Mouse (Mus musculus) T-cell, adult 2 months (primary cell): Measurements from ENCODE around the gene Atg7.

Experiments
- DNase-seq: peaks from one replicate; pipeline ENCODE4 v3.0.0; 2022; ENCODE audit warnings: low spot score

The Atg7 gene

DNA sequence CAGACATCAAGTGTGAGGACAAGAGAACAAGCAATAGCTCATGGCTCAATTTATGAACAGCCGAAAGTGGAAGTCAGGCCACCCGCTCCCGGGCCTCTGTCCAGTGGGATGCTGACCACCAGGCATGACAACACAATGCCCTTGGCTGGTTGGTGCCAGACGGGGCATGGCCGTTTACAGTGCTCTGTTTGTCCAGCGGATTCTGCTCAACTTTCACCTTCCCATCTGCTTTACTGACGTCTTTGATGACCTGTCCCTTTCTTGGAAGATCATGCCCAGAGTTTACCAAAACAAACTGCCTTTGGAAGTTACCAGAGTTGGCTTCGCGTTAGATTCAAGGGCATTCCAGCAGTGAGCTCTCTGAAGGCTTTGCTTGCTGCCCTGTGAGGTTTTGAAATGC, 93.5 kb downstream of the Atg7 start:
- no peak for DNase-seq

DNA sequence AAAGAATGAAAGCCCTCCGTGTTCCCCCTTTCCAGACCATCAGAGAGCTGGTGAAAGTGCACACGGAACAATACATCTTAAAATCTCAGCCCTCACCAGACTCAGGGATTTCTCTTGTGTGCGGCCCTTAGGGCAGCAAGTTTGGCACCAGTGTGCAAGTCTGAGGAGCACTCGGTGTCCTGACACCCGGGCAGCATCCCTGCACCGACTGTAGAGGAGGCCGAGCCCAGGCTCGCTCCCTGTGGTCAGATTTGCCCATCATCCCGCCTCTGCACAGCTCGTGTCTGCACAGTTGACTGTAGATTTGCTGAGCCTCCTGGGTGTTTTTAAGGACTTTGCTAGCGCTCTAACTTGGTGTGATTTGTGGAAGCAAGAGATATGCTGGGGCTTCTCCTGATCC, 94.3 kb downstream of the Atg7 start:
- no peak for DNase-seq

DNA sequence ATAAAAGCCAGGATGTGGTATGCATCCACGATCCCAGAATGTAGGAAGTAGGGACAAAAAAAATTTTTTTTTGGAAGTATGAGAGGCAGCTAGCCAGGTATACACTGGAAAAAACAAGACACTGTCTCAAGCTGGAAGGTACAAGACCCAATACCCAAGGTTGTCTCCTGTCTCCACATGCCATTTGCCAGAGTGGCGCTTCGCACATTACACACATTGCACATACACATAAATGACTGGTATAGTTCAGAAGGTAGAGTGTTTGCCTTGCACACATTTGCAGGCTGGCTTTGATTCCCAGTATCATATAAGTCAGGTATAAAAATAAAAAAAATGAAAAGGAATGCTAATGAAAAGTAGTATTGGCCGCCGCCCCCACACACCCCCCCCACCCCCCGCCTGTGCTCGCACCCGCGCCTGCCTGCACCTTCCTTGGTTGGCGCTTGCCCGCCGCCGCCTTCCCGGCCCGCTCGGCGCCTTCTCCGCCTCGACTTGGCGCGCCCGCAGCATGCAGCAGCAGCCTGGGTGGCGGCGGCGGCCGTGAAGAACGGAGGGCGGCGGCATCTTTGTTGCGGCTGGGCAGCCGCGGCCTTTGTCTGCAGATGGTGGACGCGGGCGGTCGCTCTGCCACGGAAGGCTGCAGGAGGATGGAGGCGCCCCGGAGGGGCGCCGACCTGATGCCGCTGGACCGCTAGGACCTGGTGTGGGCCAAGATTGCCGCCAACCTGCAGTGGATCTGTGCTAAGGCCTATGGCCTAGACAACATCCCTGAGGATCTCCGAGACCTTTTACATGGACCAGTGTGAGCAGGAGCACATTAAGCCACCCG, 95.2 kb downstream of the Atg7 start:
- DNase-seq: no peak

DNA sequence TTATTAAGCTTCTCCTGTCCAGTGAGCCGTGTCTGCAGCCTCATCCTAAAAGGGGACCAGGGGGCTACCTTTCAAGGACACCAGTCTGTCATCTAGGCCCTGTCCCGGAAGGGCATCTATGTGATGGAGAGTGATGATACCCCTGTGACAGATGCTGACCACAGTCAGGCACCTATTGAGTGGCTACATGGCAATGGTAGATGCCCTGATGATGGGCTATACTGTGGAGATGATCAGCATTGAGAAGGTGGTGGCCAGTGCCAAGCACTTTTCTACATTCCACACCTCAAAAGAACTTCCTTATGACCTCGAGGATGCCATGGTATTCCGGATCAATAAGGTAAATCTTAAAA, 95.8 kb downstream of the Atg7 start:
- no peak for DNase-seq

DNA sequence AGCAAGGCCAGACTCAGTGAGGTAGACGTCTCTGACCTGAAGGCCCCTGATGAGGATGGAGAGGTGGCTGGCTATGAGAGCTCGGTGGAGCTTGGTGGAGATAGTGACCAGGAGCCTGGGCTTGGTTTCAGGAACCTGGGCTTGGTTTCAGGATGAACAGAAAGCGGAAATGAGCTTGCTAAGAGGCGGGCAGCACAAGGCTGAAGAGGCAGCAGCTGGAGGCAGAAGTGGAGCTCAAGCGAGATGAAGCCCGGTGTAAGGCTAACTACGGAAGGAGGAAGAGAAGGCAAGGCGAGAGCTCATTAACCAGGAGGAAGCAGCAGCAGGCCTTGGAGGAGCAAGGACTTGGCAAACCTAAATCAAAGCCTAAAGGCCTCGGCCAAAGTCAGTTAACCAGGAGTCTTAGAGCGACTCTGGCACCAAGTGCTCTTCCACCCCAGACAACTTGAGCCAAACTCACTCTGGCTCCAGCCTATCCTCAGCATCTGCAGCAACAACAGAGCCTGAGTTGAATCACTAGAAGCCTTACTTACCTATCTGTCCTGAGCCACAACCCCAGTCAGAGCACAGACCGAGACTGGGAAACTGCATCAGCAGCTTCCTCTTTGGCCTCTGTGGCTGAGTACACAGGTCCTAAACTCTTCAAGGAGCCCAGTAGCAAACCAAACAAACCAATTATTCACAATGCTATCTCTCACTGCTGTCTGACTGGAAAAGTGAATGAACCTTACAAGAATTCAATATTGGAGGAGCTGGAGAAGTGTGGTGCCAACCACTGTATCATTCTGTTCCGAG, 99.5 kb downstream of the Atg7 start:
- DNase-seq: no peak

DNA sequence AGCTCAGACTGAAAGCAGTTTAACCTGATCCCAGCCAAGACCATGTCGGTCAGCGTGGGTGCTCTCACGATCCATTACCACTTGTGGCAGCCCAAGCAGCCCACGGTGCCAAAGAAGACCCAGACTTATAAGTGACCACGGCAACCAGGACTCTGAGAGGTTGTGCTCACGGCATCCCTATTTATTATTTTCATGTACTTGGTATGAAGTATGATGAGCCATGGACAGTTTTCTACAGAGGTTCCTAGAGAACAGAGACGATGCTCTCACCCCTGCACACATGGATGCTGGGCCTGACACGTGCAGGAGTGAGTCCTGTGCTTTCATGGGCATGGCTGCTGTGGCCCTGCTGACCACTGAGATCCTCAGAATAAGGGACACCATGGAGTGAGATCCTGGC, 100.2 kb downstream of the Atg7 start:
- no peak for DNase-seq

DNA sequence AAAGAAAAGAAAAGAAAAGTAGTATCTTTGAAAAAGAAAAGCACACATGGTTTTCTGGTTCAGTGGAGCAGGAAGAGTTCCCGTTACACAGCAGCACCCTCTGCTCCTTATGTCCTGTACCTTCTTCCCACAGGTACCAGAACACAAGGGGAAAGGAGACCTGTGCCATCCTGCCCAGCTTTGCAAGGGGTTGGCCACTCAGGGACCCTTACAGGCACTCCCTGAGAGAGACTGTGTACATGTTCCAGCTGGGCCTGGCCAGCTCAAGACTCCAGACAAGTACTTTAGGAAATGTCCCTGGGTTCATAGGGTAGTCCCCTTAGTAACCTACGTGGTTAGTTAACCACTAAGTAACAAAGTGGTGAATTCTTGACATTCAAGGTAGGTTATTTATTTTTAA, 100.9 kb downstream of the Atg7 start:
- no peak for DNase-seq

DNA sequence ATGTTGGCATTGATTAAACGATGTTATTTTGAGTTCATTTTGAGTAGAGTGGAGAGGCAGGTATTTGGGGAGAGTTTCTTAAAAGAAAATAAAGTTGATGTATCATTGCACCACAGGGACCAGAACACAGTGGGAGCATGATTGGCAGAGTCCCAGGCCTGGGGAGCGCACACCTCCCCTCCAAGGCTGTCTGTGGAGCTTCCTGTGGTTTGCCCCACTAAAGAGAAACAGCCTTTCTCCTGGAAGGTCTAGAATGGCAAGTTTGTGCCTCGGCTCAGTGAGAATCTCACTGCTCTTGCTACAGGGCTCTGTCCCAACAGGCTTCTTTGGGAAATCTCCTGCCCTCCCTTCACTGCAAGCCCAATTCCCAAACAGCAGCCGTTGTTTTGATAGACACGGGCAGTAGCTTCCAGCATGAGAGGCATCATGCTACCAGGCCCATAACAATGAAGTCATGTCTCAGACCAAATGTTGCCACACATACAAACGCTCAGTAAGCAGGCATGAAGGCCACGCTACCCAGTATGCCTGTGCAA, 103.6 kb downstream of the Atg7 start:
- DNase-seq: no peak

DNA sequence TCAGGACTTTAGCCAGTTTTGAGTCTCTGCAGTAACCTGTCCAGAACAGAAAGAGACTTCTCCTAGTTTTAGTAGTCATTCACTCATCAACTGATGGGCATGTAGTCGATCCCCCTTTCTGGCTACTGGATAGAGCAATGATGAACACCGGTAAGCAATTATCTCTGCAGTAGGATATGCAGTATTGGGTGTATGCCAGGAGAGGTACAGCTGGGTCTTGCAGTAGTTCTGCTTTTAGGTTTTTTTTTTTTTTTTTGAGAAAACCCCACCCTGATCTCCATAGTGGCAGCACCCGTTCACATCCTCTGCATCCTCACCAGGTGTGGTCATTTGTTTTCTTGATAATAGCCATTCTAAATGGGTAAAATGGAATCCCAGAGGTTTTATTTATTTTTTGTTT, 105.5 kb downstream of the Atg7 start:
- no peak for DNase-seq

DNA sequence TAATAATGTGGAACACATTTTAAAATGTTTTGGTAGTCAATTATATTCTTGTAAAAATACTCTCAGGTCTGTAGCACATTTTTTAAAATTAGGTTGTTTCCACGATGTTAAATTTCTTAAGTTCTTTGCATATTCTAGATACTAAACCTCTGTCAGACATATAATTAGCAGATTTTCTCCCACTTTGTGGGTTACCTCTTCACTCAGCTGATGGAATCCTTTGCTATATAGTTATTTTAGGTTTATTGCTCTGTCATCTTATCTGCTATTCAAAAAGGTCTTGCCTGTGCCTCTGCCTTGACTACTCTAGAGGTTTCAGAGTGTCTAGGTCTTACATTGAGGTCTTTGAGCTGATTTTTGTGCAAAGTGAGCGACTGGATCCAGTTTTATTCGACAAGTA, 106.0 kb downstream of the Atg7 start:
- DNase-seq: no peak

DNA sequence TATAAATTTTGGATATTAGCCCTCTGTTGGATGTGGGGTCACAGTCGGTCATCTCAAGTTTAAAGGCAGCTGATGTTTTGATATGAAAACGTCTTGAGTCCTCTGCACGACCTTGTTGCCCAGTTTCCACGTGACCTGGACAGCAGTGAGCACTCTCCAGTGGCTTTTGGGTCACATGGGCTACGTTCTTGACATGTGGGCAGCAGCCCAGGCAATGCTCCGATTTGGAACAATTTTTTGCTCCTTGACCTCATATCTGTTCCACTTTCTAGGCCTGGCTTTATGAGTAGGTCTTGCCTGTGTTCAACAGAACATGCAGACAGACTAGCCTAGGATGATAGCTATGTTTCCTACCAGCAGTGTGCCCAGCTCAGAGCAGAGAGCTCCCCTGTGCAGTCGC, 115.9 kb downstream of the Atg7 start:
- no peak for DNase-seq

DNA sequence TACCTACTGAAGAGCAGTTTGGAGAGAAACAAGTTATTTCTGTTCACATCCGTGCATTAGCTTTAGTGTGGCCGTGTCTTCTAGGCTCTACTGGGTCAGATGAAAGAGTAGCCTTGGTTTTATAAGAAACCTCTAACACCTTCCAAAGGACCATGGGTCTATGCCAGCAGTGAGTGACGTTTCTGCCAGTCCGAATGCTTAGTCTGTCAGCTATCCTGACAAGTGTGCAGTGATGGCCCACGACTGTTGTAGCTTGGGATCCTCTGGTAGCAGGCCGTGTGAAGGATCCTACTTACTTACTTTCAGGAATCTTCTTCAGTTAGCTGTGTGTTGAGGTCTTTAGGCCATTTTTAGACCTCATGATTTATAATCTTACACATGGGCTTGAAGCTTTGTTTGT, 123.4 kb downstream of the Atg7 start:
- no peak for DNase-seq

DNA sequence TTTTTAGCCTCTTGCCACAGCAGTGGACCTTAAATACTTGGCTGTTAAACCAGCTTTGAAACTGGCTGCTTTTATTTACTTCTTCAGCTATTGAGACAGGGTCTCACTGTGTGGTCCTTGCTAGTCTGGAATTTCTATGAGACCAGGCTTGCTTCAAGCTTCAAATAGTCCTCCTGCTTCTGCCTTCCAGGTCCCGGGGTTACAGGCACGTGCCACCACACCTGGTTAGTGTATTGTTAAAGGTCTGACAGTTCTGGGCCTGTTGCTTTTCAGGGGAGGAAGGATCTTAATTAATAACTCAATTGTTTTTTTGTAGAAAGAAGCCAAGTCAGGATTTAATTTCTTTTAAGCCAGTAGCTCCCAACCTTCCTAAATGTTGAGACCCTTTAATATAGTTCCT, 124.8 kb downstream of the Atg7 start:
- DNase-seq: no peak

DNA sequence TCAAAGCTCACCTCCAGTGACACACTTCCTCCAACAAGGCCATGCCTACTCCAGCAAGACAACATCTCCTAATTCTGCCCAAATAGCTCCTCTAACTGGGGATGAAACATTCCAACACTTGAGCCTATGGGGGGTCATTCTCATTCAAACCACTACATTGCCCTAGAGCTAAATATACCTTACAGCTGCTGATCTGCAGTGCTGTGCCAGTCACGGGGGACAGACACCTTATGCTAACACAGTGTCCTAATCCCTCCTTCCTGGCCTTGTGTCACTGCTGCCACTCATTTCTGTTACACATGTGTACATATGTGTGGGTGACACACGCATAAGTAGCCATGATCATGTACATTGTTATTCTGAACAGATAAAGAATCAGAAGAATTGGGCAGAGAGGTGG, 127.4 kb downstream of the Atg7 start:
- DNase-seq: no peak

DNA sequence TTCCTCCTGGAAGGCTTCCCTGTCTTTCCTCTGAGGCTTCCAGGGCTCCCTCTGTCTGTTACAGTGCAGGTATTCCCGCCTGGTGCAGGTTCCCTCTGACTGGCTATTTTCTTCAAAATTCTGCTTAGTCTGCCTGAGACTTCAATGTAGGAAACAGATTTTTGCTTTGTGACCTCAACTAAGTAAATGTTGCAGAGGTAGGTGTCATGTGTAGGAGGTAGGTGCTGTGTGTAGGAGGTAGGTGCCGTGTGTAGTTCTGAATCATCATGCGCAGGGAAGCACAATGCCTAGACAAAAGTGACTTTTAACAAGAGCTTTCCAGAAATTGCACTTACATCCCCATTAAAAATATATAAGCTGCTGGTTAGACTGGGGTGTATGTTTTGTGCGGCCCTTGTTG, 128.6 kb downstream of the Atg7 start:
- no peak for DNase-seq

DNA sequence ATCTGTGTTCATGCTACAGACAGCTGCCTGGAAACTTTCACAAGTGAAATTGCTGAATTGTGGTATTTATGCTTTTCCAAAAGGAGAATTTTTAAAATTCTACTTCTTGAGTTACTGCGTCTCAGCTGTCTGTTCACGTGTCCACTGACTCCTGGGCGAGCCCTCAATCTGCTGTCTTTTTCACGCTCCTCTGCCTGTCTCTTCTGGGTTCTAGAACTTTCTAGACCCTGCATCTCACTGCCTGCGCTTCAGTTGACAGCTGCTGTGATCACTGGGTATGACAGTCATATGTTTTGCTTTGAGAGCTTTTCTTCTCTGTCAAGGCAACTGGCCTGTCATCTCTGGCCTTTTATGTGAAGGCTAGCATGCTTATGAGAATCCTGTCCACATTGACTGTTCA, 132.3 kb downstream of the Atg7 start:
- no peak for DNase-seq

DNA sequence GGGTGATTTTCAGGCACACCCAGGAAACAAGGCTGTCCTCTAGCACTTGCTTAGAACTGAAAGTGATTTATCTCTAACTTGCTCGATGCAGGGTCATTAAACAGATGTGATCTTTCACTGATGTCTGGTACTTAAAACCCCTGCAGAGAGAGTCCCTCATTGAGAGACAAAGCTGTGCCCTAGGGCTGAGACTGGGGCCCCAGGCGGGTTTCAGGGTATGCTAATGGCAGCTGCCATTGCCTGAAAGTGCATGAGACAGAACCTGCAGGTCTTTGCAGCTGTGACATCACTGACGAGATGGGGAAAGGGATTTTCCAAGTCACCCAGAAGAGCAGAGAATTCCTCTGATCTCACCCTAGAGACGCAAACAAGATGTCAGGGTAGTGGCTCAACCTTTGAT, 135.0 kb downstream of the Atg7 start:
- DNase-seq: no peak

DNA sequence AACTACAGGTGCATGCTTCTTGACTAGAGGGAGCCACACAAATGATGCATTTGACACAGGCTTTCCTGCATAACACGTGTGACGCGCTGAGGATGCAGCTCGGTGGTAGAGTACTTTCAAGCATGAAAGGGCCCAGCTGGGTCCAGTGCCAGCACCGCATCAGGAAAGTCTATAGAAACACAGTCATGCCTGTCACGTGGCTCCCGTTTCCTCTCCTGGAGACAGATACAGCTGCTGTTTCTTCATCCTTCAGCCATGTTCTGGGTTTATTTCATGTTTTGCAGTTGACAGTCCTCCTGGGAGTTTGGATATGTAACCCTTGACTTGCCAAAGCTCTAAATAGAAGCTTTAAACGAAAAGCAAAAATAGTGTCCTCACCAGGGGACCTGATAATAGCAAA, 135.8 kb downstream of the Atg7 start:
- DNase-seq: no peak

DNA sequence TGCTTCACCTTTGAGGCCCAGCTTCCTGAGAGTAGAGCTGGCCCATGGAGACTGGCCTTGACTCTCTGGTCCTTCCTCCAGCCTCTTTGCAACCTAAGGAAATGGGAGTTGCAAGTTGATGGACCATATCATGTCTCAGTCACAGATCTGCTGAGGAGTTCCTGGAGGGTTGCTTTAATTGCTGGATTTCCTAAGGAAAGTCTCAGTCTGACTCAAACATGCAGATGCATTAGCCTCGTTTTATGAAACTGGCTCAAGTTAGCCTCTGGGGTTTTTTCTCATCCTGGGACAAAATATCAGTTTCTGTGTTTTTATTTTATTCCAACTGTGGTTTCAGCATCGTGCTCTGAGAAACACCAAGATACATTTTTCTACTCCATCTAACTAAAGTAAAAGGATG, 137.7 kb downstream of the Atg7 start:
- no peak for DNase-seq

DNA sequence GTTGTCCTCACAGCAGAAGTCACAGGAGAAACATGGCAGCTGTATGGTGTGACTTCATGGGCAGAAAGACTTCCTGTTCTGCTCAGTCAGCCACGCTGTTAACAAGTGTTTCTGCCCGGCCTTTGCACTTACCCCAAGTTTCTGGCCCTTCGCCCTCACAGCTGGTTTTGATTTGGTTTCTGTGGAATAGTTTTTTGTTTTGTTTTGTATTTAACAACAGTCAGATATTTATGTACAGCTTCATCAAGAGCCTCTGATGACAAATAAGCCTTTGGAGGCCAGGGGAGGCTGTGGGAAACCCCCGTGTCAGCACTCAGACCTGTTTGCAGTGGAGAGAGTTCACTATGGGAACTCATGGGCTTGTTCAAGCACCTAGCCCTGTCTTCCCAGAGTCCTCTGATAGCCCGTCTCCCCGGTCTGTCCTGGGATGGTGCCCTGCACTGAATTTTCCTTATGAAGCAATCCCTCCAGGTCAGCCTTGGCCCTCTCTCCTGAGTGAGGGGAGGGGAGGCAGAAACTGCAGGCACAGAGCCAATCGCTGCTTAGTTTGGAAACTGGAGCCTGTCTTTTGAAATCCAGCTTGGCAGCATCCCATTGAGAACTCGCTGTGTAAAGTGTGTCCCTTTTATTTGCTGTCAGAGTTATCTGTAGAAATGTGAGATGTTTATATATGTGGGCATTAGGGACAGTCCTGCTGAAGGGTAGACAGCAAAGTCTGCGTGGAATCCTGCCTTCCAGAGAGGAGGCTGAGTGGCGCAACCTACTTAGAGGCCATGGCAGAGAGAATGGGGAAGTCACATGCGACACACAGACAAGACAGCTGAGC, 138.7 kb downstream of the Atg7 start:
- no peak for DNase-seq

DNA sequence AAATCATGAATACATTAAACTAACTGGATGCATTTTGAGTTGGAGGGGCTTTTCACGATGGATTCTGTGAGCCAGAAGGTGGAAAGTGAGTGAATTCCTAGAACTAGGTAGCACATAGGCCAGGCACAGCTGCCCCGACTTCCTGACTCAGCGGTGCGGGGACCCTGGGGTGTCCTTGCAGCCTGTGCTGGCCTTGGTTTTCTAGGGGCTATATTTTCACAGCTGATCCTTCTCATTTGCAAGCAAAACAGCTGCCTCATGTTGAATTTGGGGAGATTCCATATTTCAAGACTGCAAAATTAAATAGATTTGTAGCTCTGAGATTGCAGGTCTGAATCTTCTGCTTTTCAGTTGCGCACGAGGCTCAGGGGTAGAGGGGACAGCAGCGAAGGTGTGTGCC, 139.6 kb downstream of the Atg7 start:
- no peak for DNase-seq

DNA sequence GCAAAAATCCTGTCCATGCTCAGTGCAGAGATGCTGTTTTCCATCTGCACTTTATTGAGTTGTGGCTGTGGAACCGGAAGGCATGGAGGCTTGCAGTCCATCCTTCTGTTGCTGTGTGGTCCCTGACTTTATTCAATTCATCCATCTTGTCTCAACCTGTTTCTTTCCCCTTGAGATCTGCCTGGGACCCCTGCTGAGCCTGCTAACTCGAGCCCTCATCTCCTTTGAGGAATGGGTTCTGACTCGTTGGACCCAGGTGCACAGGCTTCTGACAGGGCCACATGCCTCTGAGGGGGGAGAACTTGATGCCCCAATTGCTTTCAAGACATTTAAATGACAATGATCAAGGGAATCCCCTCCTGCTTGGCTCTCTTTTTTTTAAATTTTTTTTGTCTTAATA, 143.6 kb downstream of the Atg7 start:
- DNase-seq: no peak

DNA sequence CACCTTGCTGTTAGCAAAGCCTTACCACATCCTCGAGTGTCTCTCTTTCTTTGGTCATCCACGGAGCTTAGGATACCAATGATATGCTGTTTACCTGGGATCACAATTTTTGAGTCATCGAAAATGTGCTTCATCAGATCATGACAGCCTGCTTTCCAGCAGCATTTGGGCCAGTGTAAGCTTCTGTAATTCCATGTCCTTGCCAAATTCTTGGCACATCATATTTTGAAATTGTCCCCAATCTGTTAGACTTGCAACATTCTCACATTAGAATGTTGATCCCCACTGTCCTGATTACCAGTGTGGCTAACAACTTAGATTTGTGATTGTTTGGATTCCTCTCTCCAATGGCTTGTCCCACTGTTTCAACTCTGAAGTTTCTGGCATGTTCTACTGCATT, 144.7 kb downstream of the Atg7 start:
- no peak for DNase-seq
